Mouse (Mus musculus) stomach, embryonic 16.5 days (tissue): ENCODE results near the gene Itgb4. TPM values are rescaled to one million over a fixed set of nuclear protein-coding genes. Genes with fewer than 3 reads are reported as not detected.

Experiments
- ATAC-seq: fragments of 200-750 bp; cut with Nextera tagmentation; 2 replicates; pipeline ENCODE4 v1.8.0; 2017; ENCODE audit warnings: moderate number of reproducible peaks, moderate TSS enrichment; ENCODE audit not compliant: insufficient read depth, low FRiP score
- H3K27ac ChIP-seq: fragments of 300-500 bp; sonication (generic); 2 replicates; pipeline ENCODE4 v1.5.1; 2014; ENCODE audit warnings: low read length
- H3K27me3 ChIP-seq: fragments of 300-500 bp; sonication (generic); 2 replicates; pipeline ENCODE4 v1.6.1; 2014; ENCODE audit warnings: low read length, control low read depth, mixed read lengths; ENCODE audit not compliant: control insufficient read depth, insufficient read depth
- H3K36me3 ChIP-seq: fragments of 300-500 bp; sonication (generic); 2 replicates; pipeline ENCODE4 v1.6.1; 2014; ENCODE audit warnings: low read length; ENCODE audit not compliant: control insufficient read depth, insufficient read depth
- H3K4me1 ChIP-seq: fragments of 300-500 bp; sonication (generic); 2 replicates; pipeline ENCODE4 v1.6.1; 2014; ENCODE audit warnings: low read length, control low read depth, mixed read lengths; ENCODE audit not compliant: control insufficient read depth, insufficient read depth
- H3K4me2 ChIP-seq: fragments of 300-500 bp; sonication (generic); 2 replicates; pipeline ENCODE4 v1.6.1; 2014; ENCODE audit warnings: low read depth, low read length, mixed read lengths
- H3K4me3 ChIP-seq: fragments of 300-500 bp; sonication (generic); replicated peaks from 2 replicates; pipeline ENCODE4 v1.5.1; 2014; ENCODE audit warnings: mild to moderate bottlenecking, low read length
- H3K9ac ChIP-seq: fragments of 300-500 bp; sonication (generic); 2 replicates; pipeline ENCODE4 v1.6.1; 2014; ENCODE audit warnings: low read length
- H3K9me3 ChIP-seq: fragments of 300-500 bp; sonication (generic); replicated peaks from 2 replicates; pipeline ENCODE4 v1.6.1; 2016; ENCODE audit warnings: low read length, control low read depth; ENCODE audit not compliant: control insufficient read depth
- WGBS: fragments of 180-500 bp; shearing (Covaris S2); extraction: QIAGEN DNeasy Blood & Tissue Kit; methylation state at CpG from one replicate; pipeline ENCODE4 v1.1.7; 2014; 5-methylcytosine and 5-hydroxymethylcytosine counted together
- polyA plus RNA-seq: library from polyadenylated mRNA; unstranded; fragments of >200 nt; fragmentation: Nextera tagmentation; extraction: Ambion mirVana; gene quantifications from 2 replicates; pipeline ENCODE4 v1.2.1, GENCODE M21; 2015

The Itgb4 gene
- polyA plus RNA-seq, 1 experiment from 2014 or later: 18.9 TPM

- no peak overlapping the region for H3K4me2 ChIP-seq
- H3K4me3 ChIP-seq: no peak overlapping the region
- H3K36me3 ChIP-seq: no peaks in the 10 kb centered on the region
- no peaks in the 10 kb centered on the region for H3K27me3 ChIP-seq
- no peaks in the 10 kb centered on the region for H3K9me3 ChIP-seq
- no peak overlapping the region for H3K9ac ChIP-seq
- WGBS: 69% methylated on average over 6 of the region's 6 CpGs
- no peak overlapping the region for H3K27ac ChIP-seq
- peaks cover 8% of the 10 kb centered on the region; the same call in 1 of the 2 replicates for H3K4me1 ChIP-seq
- ATAC-seq: no peak
Measured at GRCm38 (mm10) chr11:116001725-116002124, 27.2 kb downstream of the Itgb4 start.

GRCm38 (mm10) chr11:116002894-116003293 is 28.4 kb downstream of the Itgb4 start:
- H3K4me1 ChIP-seq: peaks cover 8% of the 10 kb centered on the region; the same call in 1 of the 2 replicates
- no peak overlapping the region for H3K4me2 ChIP-seq
- H3K27ac ChIP-seq: no peak overlapping the region
- ATAC-seq: no peak
- no peaks in the 10 kb centered on the region for H3K27me3 ChIP-seq
- 0 out of 2 replicates have a peak, but pooled peaks cover 10% of the 10 kb centered on the region for H3K36me3 ChIP-seq
- 75% methylated on average over 3 of the region's 3 CpGs for WGBS
- no peaks in the 10 kb centered on the region for H3K9me3 ChIP-seq
- H3K9ac ChIP-seq: no peak overlapping the region
- no peak overlapping the region for H3K4me3 ChIP-seq

- H3K9ac ChIP-seq: peak overlapping the region; percentile 73
- 34% methylated on average over 8 of the region's 8 CpGs for WGBS
- H3K36me3 ChIP-seq: peaks cover 19% of the 10 kb centered on the region; the same call in 1 of the 2 replicates
- H3K9me3 ChIP-seq: no peaks in the 10 kb centered on the region
- no peak for ATAC-seq
- peaks cover 8% of the 10 kb centered on the region; the same call in 1 of the 2 replicates for H3K4me1 ChIP-seq
- peak overlapping the region; percentile 84 for H3K27ac ChIP-seq
- peak overlapping the region; percentile 42 for H3K4me3 ChIP-seq
- peak overlapping the region; percentile 74 for H3K4me2 ChIP-seq
- H3K27me3 ChIP-seq: no peaks in the 10 kb centered on the region
Measured at GRCm38 (mm10) chr11:116004186-116004823, 29.8 kb downstream of the Itgb4 start.

GRCm38 (mm10) chr11:116004840-116005700 is 30.6 kb downstream of the Itgb4 start:
- H3K4me1 ChIP-seq: peaks cover 8% of the 10 kb centered on the region; the same call in 1 of the 2 replicates
- peak; percentile 86 for ATAC-seq
- H3K4me3 ChIP-seq: peak overlapping the region; percentile 42
- no peaks in the 10 kb centered on the region for H3K9me3 ChIP-seq
- no peaks in the 10 kb centered on the region for H3K27me3 ChIP-seq
- WGBS: 5% methylated on average over 54 of the region's 54 CpGs
- peak overlapping the region; percentile 84 for H3K27ac ChIP-seq
- peaks cover 23% of the 10 kb centered on the region; the same call in 1 of the 2 replicates for H3K36me3 ChIP-seq
- peak overlapping the region; percentile 73 for H3K9ac ChIP-seq
- H3K4me2 ChIP-seq: peak overlapping the region; percentile 74

GRCm38 (mm10) chr11:116005701-116006419 is 31.4 kb downstream of the Itgb4 start:
- H3K27ac ChIP-seq: peak overlapping the region; percentile 84
- ATAC-seq: no peak
- peaks cover 23% of the 10 kb centered on the region; the same call in 1 of the 2 replicates for H3K36me3 ChIP-seq
- peak overlapping the region; percentile 73 for H3K9ac ChIP-seq
- no peaks in the 10 kb centered on the region for H3K27me3 ChIP-seq
- H3K9me3 ChIP-seq: no peaks in the 10 kb centered on the region
- WGBS: 69% methylated on average over 9 of the region's 9 CpGs
- no peak overlapping the region for H3K4me3 ChIP-seq
- peaks cover 10% of the 10 kb centered on the region; the same call in 1 of the 2 replicates for H3K4me1 ChIP-seq
- H3K4me2 ChIP-seq: peak overlapping the region; percentile 74

- WGBS: 85% methylated on average over 28 of the region's 28 CpGs
Measured at GRCm38 (mm10) chr11:116007095-116007850, 32.8 kb downstream of the Itgb4 start.

GRCm38 (mm10) chr11:116008411-116008810 is 33.9 kb downstream of the Itgb4 start:
- ATAC-seq: no peak
- Histone ChIP-seq H3K9ac (no peak overlapping the region), H3K36me3 (peaks cover 23% of the 10 kb centered on the region; the same call in 1 of the 2 replicates), H3K4me3 (no peak overlapping the region), H3K27me3 (no peaks in the 10 kb centered on the region), H3K27ac (no peak overlapping the region), H3K4me2 (no peak overlapping the region), H3K4me1 (peaks cover 20% of the 10 kb centered on the region), H3K9me3 (no peaks in the 10 kb centered on the region)
- 86% methylated on average over 11 of the region's 11 CpGs for WGBS

More at GRCm38 (mm10) chr11:116007095-116007850, 32.8 kb downstream of the Itgb4 start:
- H3K4me3 ChIP-seq: no peak overlapping the region
- ATAC-seq: no peak
- H3K9ac ChIP-seq: no peak overlapping the region
- H3K9me3 ChIP-seq: no peaks in the 10 kb centered on the region
- H3K4me1 ChIP-seq: peaks cover 15% of the 10 kb centered on the region
- H3K4me2 ChIP-seq: no peak overlapping the region
- no peak overlapping the region for H3K27ac ChIP-seq
- H3K27me3 ChIP-seq: no peaks in the 10 kb centered on the region
- H3K36me3 ChIP-seq: peaks cover 23% of the 10 kb centered on the region; the same call in 1 of the 2 replicates

GRCm38 (mm10) chr11:116008832-116009375 is 34.4 kb downstream of the Itgb4 start:
- Histone ChIP-seq H3K27me3 (no peaks in the 10 kb centered on the region), H3K36me3 (peaks cover 23% of the 10 kb centered on the region; the same call in 1 of the 2 replicates), H3K9me3 (no peaks in the 10 kb centered on the region), H3K4me2 (no peak overlapping the region), H3K4me3 (no peak overlapping the region), H3K9ac (no peak overlapping the region), H3K27ac (no peak overlapping the region), H3K4me1 (peaks cover 20% of the 10 kb centered on the region)
- no peak for ATAC-seq
- WGBS: 90% methylated on average over 13 of the region's 13 CpGs
